Mouse (Mus musculus): ENCODE results near the gene Eif3l. TPM values are rescaled to one million over a fixed set of nuclear protein-coding genes. Genes with fewer than 3 reads are reported as not detected.

The Eif3l gene
- polyA plus RNA-seq (2012; rRNA removed) (198 and 206 TPM in 2 replicates), polyA plus RNA-seq (2014; fragmentation: Nextera tagmentation; extraction: Ambion mirVana) (214 and 219 TPM in 2 replicates)

- no peaks in the 10 kb centered on the region for H3K27me3 ChIP-seq (ENCODE audit: control insufficient read depth, insufficient read depth, low read length)
- peaks cover 11% of the 10 kb centered on the region for H3K4me1 ChIP-seq (ENCODE audit: control insufficient read depth, insufficient read depth, low read length)
- H3K4me3 ChIP-seq (replicated peaks; ENCODE audit: low read length), result peak within 1 kb of the TSS; percentile 87
- no peaks in the 10 kb centered on the region for H3K9me3 ChIP-seq (ENCODE audit: control insufficient read depth, low read length)
- H3K27ac ChIP-seq (replicated peaks; ENCODE audit: low read depth, low read length), result peak within 1 kb of the TSS; percentile 79
- DNase-seq (ENCODE audit: low spot score), result peak; percentile 86
- peak; percentile 92 for ATAC-seq (ENCODE audit: low FRiP score, low read depth)
- TF ChIP-seq POLR2A (IDR thresholded peaks at IDR 0.05; ENCODE audit: borderline replicate concordance, extremely low read depth, insufficient read depth, insufficient read length), result no peak
- peak within 1 kb of the TSS; percentile 73 for H3K9ac ChIP-seq (ENCODE audit: low read depth, low read length, severe bottlenecking)
- peaks cover 38% of the 10 kb centered on the region for H3K36me3 ChIP-seq (ENCODE audit: control insufficient read depth, insufficient read depth, low read length)
- under 1% methylated on average over 49 of the region's 49 CpGs for WGBS
- peak within 1 kb of the TSS; percentile 80 for H3K4me2 ChIP-seq (replicated peaks; ENCODE audit: low read depth, low read length, severe bottlenecking)
These were observed at the start of gene Eif3l for GRCm38 (mm10) chr15:79074913-79075532. Gene Eif3l, plus strand, starts transcription at chr15:79075179.

- Histone ChIP-seq H3K4me2 (replicated peaks; ENCODE audit: low read depth, low read length, severe bottlenecking) (peak overlapping the region; percentile 38), H3K9ac (ENCODE audit: low read depth, low read length, severe bottlenecking) (no peak overlapping the region)
These were observed 49.2 kb upstream of the Eif3l start for GRCm38 (mm10) chr15:79025687-79026308.

GRCm38 (mm10) chr15:79026511-79027290 lies 48.3 kb upstream of the Eif3l start:
- DNase-seq (ENCODE audit: low spot score) (no peak), ATAC-seq (ENCODE audit: low FRiP score, low read depth) (no peak)
- peaks cover 25% of the 10 kb centered on the region for H3K4me1 ChIP-seq (ENCODE audit: control insufficient read depth, insufficient read depth, low read length)
- peak overlapping the region; percentile 100 for H3K9ac ChIP-seq (ENCODE audit: low read depth, low read length, severe bottlenecking)
- peak overlapping the region; percentile 82 for H3K4me3 ChIP-seq (replicated peaks; ENCODE audit: low read length)
- H3K27ac ChIP-seq (replicated peaks; ENCODE audit: low read depth, low read length), result 0 out of 2 replicates have a peak overlapping the region, but pooled peaks have one; percentile 38
- no peaks in the 10 kb centered on the region for H3K9me3 ChIP-seq (ENCODE audit: control insufficient read depth, low read length)
- H3K27me3 ChIP-seq (ENCODE audit: control insufficient read depth, insufficient read depth, low read length), result no peaks in the 10 kb centered on the region
- H3K36me3 ChIP-seq (ENCODE audit: control insufficient read depth, insufficient read depth, low read length), result no peaks in the 10 kb centered on the region
- TF ChIP-seq POLR2A (IDR thresholded peaks at IDR 0.05; ENCODE audit: borderline replicate concordance, extremely low read depth, insufficient read depth, insufficient read length), result no peak
- H3K4me2 ChIP-seq (replicated peaks; ENCODE audit: low read depth, low read length, severe bottlenecking), result peak overlapping the region; percentile 96
- WGBS, result 43% methylated on average over 14 of the region's 14 CpGs

More at GRCm38 (mm10) chr15:79025687-79026308, 49.2 kb upstream of the Eif3l start:
- Histone ChIP-seq H3K4me3 (replicated peaks; ENCODE audit: low read length) (peak overlapping the region; percentile 13; the same call in 1 of the 2 replicates), H3K4me1 (ENCODE audit: control insufficient read depth, insufficient read depth, low read length) (peaks cover 18% of the 10 kb centered on the region), H3K36me3 (ENCODE audit: control insufficient read depth, insufficient read depth, low read length) (no peaks in the 10 kb centered on the region), H3K27ac (replicated peaks; ENCODE audit: low read depth, low read length) (no peak overlapping the region), H3K27me3 (ENCODE audit: control insufficient read depth, insufficient read depth, low read length) (no peaks in the 10 kb centered on the region), H3K9me3 (ENCODE audit: control insufficient read depth, low read length) (no peaks in the 10 kb centered on the region)
- 13% methylated on average over 15 of the region's 18 CpGs for WGBS
- DNase-seq (ENCODE audit: low spot score) (no peak), ATAC-seq (ENCODE audit: low FRiP score, low read depth) (no peak)
- no peak for TF ChIP-seq POLR2A (IDR thresholded peaks at IDR 0.05; ENCODE audit: borderline replicate concordance, extremely low read depth, insufficient read depth, insufficient read length)

GRCm38 (mm10) chr15:79027291-79028205 lies 47.4 kb upstream of the Eif3l start:
- TF ChIP-seq POLR2A (IDR thresholded peaks at IDR 0.05; ENCODE audit: borderline replicate concordance, extremely low read depth, insufficient read depth, insufficient read length), result no peak
- DNase-seq (ENCODE audit: low spot score), result no peak

More at GRCm38 (mm10) chr15:79027291-79028205, 47.4 kb upstream of the Eif3l start:
- 9% methylated on average over 27 of the region's 46 CpGs for WGBS
- Histone ChIP-seq H3K4me1 (ENCODE audit: control insufficient read depth, insufficient read depth, low read length) (peaks cover 25% of the 10 kb centered on the region), H3K9ac (ENCODE audit: low read depth, low read length, severe bottlenecking) (peak overlapping the region; percentile 100), H3K27ac (replicated peaks; ENCODE audit: low read depth, low read length) (peak overlapping the region; percentile 99), H3K27me3 (ENCODE audit: control insufficient read depth, insufficient read depth, low read length) (no peaks in the 10 kb centered on the region), H3K4me2 (replicated peaks; ENCODE audit: low read depth, low read length, severe bottlenecking) (peak overlapping the region; percentile 96), H3K9me3 (ENCODE audit: control insufficient read depth, low read length) (no peaks in the 10 kb centered on the region), H3K4me3 (replicated peaks; ENCODE audit: low read length) (peak overlapping the region; percentile 82), H3K36me3 (ENCODE audit: control insufficient read depth, insufficient read depth, low read length) (no peaks in the 10 kb centered on the region)
- no peak for ATAC-seq (ENCODE audit: low FRiP score, low read depth)

All from limb, embryonic 14.5 days (tissue).